Mouse (Mus musculus) heart, embryonic 14.5 days (tissue): Measurements from ENCODE around the gene Leng1. TPM values are rescaled to one million over a fixed set of nuclear protein-coding genes. Genes with fewer than 3 reads are reported as not detected.

ENCODE experiments used
- ATAC-seq: fragments of 200-750 bp; cut with Nextera tagmentation; 2 replicates; pipeline ENCODE4 v1.8.0; 2017; ENCODE audit warnings: low read depth, moderate TSS enrichment; ENCODE audit not compliant: insufficient number of reproducible peaks, insufficient read depth, low FRiP score
- H3K27ac ChIP-seq, 2 experiments: fragments of 200-500 bp in 1 of 2; fragments of 300-500 bp in 1 of 2; sonication (generic) in 1 of 2; replicated peaks in 1 of 2; 2 replicates each; pipeline ENCODE4 v1.5.1; 2012 to 2014; ENCODE audit warnings: low read depth in 2 of 2, low read length in 2 of 2, control low read depth in 1 of 2, mild to moderate bottlenecking in 1 of 2, mixed read lengths in 1 of 2; ENCODE audit not compliant: control insufficient read depth in 1 of 2, insufficient read depth in 1 of 2
- H3K27me3 ChIP-seq: fragments of 300-500 bp; sonication (generic); 2 replicates; pipeline ENCODE4 v1.6.1; 2014; ENCODE audit warnings: mild to moderate bottlenecking, low read length, control low read depth; ENCODE audit not compliant: control insufficient read depth, insufficient read depth
- H3K36me3 ChIP-seq: fragments of 300-500 bp; sonication (generic); 2 replicates; pipeline ENCODE4 v1.6.1; 2014; ENCODE audit warnings: mild to moderate bottlenecking, control low read depth, low read length, mixed read lengths; ENCODE audit not compliant: control insufficient read depth, insufficient read depth
- H3K4me1 ChIP-seq, 2 experiments: fragments of 200-500 bp in 1 of 2; fragments of 300-500 bp in 1 of 2; sonication (generic) in 1 of 2; 2 replicates each; pipeline ENCODE4 v1.6.1; 2012 to 2014; ENCODE audit warnings: low read length in 2 of 2, control low read depth in 1 of 2, mixed read lengths in 1 of 2; ENCODE audit not compliant: control insufficient read depth in 2 of 2, insufficient read depth in 2 of 2
- H3K4me2 ChIP-seq: fragments of 300-500 bp; sonication (generic); 2 replicates; pipeline ENCODE4 v1.6.1; 2014; ENCODE audit warnings: mild to moderate bottlenecking, low read length
- H3K4me3 ChIP-seq, 2 experiments: fragments of 200-500 bp in 1 of 2; fragments of 300-500 bp in 1 of 2; sonication (generic) in 1 of 2; 2 replicates each; pipeline ENCODE4 v1.5.1; 2012 to 2014; ENCODE audit warnings: low read length in 2 of 2, mild to moderate bottlenecking in 2 of 2, control low read depth in 1 of 2, low read depth in 1 of 2, moderate library complexity in 1 of 2; ENCODE audit not compliant: control insufficient read depth in 1 of 2, insufficient read depth in 1 of 2
- H3K9ac ChIP-seq: fragments of 300-500 bp; sonication (generic); 2 replicates; pipeline ENCODE4 v1.6.1; 2014; ENCODE audit warnings: mild to moderate bottlenecking, low read length
- H3K9me3 ChIP-seq: fragments of 300-500 bp; sonication (generic); 2 replicates; pipeline ENCODE4 v1.6.1; 2016; ENCODE audit warnings: low read length, control low read depth; ENCODE audit not compliant: control insufficient read depth
- WGBS: fragments of 180-500 bp; shearing (Covaris S2); extraction: QIAGEN DNeasy Blood & Tissue Kit; methylation state at CpG from one replicate; pipeline ENCODE4 v1.1.7; 2014; 5-methylcytosine and 5-hydroxymethylcytosine counted together
- polyA plus RNA-seq: library from polyadenylated mRNA; unstranded; fragments of >200 nt; fragmentation: Nextera tagmentation; extraction: Ambion mirVana; gene quantifications from 2 replicates; pipeline ENCODE4 v1.2.1, GENCODE M21; 2014

Gene Leng1
- polyA plus RNA-seq, 1 experiment from 2014 or later = 16.0 TPM

DNA sequence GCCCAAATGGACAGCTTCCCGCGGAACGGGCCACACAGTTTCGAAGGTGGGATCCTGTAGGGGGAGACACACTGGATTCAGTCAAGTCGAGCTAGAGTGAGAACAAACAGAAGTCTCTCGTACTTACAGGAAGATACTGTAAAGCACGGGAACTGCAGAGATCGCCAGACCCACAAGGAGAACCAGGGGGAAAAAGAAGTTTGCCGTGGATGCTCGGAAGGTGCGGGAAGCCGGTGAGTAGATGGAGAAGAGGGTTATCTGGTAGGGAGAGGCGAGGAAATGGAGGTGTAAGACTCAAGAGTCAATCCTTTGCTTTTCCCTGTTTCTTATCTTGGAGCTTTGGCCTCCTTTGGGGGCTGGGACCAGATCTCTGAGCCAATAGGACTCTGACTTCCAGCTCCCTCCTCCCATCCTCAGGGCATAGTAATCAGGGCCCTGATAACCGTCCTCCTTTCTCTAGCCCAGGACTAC, 1.3 kb upstream of the Leng1 start:
- Histone ChIP-seq H3K36me3 (peaks cover 17% of the 10 kb centered on the region), H3K4me1 (peaks cover 12 to 18% of the 10 kb centered on the region in 2 experiments), H3K9ac (peak overlapping the region; percentile 56), H3K4me3 (peak overlapping the region; percentile 17 to 29), H3K9me3 (no peaks in the 10 kb centered on the region), H3K27ac (0 out of 4 replicates have a peak overlapping the region, but pooled peaks of 1 of the 2 experiments have one; percentile 14), H3K27me3 (no peaks in the 10 kb centered on the region), H3K4me2 (peak overlapping the region; percentile 62)
- WGBS = 5% methylated on average over 14 of the region's 14 CpGs
- no peak for ATAC-seq

DNA sequence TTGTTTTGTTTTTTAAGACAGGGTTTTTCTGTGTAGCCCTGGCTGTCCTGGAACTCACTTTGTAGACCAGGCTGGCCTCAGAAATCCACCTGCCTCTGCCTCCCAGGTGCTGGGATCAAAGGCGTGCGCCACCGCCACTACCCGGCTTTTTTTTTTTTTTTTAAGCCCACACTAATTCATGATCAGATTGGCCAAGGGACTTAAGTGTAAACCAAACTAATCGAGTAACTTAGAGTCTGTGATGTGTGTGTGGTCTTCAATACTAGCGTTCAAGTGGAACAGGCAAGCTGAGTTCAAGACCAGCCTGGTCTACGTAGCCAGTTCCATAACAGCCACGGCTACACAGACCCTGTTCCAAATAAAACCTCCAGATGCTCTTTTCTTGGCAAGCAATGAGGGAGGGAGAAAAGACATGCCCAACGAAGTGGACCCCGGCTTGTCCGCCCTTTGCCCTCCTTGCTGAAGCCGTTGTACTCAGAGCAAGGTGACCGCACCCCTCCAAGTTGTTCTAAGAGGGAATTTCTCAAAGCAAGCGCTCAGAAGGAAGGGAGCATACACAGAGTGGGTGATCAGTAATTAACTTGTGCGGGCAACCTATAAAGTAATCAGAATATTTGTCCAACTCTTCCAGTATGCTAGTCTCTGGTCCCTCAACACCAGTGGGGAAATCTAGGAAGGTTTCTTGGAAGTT, 971 bp downstream of the Leng1 start:
- peak overlapping the region; percentile 66 to 78 for H3K4me3 ChIP-seq
- no peak for ATAC-seq
- H3K27me3 ChIP-seq = no peaks in the 10 kb centered on the region
- H3K36me3 ChIP-seq = peaks cover 40% of the 10 kb centered on the region
- H3K9ac ChIP-seq = peak overlapping the region; percentile 96
- peak overlapping the region; percentile 82 to 91 for H3K27ac ChIP-seq
- 25% methylated on average over 15 of the region's 15 CpGs for WGBS
- peak overlapping the region; percentile 70 for H3K4me2 ChIP-seq
- H3K4me1 ChIP-seq = peaks cover 12 to 18% of the 10 kb centered on the region in 2 experiments
- no peaks in the 10 kb centered on the region for H3K9me3 ChIP-seq

DNA sequence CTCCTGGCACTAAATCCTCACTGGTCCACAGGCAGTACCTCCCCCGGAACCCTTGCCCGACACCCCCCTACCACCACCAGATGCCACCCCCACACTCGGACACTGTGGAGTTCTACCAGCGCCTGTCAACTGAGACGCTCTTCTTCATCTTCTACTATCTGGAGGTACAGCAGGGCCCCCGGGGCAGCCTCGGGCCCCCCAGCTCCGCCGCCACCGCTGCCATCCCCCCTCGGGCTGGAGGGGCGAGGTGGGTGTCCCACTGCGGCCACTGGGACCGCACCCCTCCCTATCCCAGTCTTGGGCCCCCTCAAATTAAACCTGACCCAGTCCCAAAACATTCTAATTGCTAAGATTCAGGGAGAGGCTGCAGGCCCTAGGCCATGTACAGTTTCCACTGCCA, 7.1 kb downstream of the Leng1 start:
- WGBS = 92% methylated on average over 14 of the region's 14 CpGs
- Histone ChIP-seq H3K9ac (no peak overlapping the region), H3K4me3 (no peak overlapping the region), H3K36me3 (peaks cover 100% of the 10 kb centered on the region), H3K27ac (no peak overlapping the region), H3K27me3 (no peaks in the 10 kb centered on the region), H3K4me1 (peaks cover 0 to 2% of the 10 kb centered on the region in 2 experiments; a peak in 1 of 4 replicates), H3K4me2 (no peak overlapping the region), H3K9me3 (no peaks in the 10 kb centered on the region)
- no peak for ATAC-seq

DNA sequence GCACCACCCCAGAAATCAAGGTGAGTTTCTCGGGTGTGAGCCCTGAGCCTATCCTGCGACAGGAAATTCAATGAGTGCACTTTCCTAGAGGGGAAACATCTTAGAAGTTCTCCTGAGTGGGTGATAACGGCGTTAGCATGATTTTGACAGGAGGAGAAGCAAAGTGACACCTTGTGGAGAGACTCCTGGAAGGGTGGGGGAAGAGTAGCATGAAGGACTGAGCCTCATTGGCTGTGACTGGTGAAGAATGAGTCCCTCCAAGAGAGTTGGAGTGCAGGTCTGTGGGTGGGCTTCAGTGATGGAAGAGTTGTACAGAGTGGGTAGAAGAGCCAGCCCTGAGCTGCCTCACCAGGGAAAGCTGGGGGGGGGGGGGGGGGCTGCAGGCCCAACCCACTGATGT, 8.7 kb downstream of the Leng1 start:
- Histone ChIP-seq H3K9me3 (no peaks in the 10 kb centered on the region), H3K27me3 (no peaks in the 10 kb centered on the region), H3K4me1 (no peaks in the 10 kb centered on the region), H3K4me3 (no peak overlapping the region), H3K9ac (no peak overlapping the region), H3K27ac (no peak overlapping the region), H3K36me3 (peaks cover 100% of the 10 kb centered on the region), H3K4me2 (no peak overlapping the region)
- no peak for ATAC-seq
- 76% methylated on average over 4 of the region's 4 CpGs for WGBS

GRCm38 (mm10) chr7:3646641-3647040, 19.0 kb downstream of the Leng1 start:
- Histone ChIP-seq H3K27ac (no peak overlapping the region), H3K9ac (peak overlapping the region; percentile 98), H3K9me3 (no peaks in the 10 kb centered on the region), H3K4me3 (peak overlapping the region; percentile 90 to 93), H3K27me3 (no peaks in the 10 kb centered on the region), H3K4me1 (peaks cover 12 to 24% of the 10 kb centered on the region in 2 experiments), H3K36me3 (peaks cover 27% of the 10 kb centered on the region), H3K4me2 (peak overlapping the region; percentile 80)
- 58% methylated on average over 4 of the region's 4 CpGs for whole genome bisulfite sequencing
- ATAC-seq = no peak

DNA sequence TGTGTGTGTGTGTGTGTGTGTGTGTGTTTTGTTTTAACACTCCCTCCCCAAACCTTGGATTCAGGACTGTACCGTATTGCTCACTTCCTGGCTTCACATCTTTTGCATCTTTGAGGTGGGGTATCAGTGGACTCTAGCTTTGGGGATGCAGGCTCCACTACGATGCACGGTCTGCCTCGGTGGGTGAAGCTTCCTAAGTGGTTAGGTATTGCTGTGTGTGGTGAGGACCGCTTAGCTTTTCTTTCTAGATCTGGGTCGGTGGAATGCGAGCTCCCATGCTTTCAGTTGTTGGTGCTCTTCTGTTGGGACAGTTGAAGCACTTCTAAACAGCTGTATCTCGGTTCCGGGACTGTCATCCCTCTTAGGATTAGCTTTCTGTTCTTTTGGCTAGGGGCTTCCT, 19.5 kb downstream of the Leng1 start:
- 6% methylated on average over 9 of the region's 9 CpGs for WGBS
- H3K27ac ChIP-seq = no peak overlapping the region; a peak in 1 of 4 replicates

GRCm38 (mm10) chr7:3645488-3646025, 20.1 kb downstream of the Leng1 start:
- Histone ChIP-seq H3K4me3 (peak overlapping the region; percentile 90 to 93), H3K36me3 (peaks cover 27% of the 10 kb centered on the region), H3K9me3 (no peaks in the 10 kb centered on the region), H3K27ac (peak overlapping the region; percentile 97 to 98), H3K27me3 (no peaks in the 10 kb centered on the region), H3K4me2 (peak overlapping the region; percentile 80), H3K4me1 (peaks cover 12 to 24% of the 10 kb centered on the region in 2 experiments), H3K9ac (peak overlapping the region; percentile 98)
- ATAC-seq = no peak
- 0% methylated on average over 40 of the region's 58 CpGs for WGBS

More for the DNA sequence above, 19.5 kb downstream of the Leng1 start:
- H3K4me1 ChIP-seq = peaks cover 12 to 24% of the 10 kb centered on the region in 2 experiments
- H3K27me3 ChIP-seq = no peaks in the 10 kb centered on the region
- H3K4me3 ChIP-seq = peak overlapping the region; percentile 90 to 93
- no peak for ATAC-seq
- peak overlapping the region; percentile 98 for H3K9ac ChIP-seq
- no peaks in the 10 kb centered on the region for H3K9me3 ChIP-seq
- peaks cover 27% of the 10 kb centered on the region for H3K36me3 ChIP-seq
- H3K4me2 ChIP-seq = peak overlapping the region; percentile 80
